Mouse (Mus musculus) layer of hippocampus, adult 8-10 months (tissue): ENCODE results near the gene Cnot6. TPM values are rescaled to one million over a fixed set of nuclear protein-coding genes. Genes with fewer than 3 reads are reported as not detected.

Source experiments
- DNase-seq, 2 experiments: peaks; one replicate each; pipeline ENCODE4 v3.0.0; 2022; ENCODE audit warnings: low spot score in 2 of 2
- total RNA-seq, 4 experiments: library from RNA; stranded (reverse); gene quantifications; 2 replicates each; pipeline ENCODE4 v1.2.4; 2022

Cnot6 gene
- total RNA-seq, 4 experiments from 2014 or later = 39.8 to 53.9 (median 46.8) TPM

DNA sequence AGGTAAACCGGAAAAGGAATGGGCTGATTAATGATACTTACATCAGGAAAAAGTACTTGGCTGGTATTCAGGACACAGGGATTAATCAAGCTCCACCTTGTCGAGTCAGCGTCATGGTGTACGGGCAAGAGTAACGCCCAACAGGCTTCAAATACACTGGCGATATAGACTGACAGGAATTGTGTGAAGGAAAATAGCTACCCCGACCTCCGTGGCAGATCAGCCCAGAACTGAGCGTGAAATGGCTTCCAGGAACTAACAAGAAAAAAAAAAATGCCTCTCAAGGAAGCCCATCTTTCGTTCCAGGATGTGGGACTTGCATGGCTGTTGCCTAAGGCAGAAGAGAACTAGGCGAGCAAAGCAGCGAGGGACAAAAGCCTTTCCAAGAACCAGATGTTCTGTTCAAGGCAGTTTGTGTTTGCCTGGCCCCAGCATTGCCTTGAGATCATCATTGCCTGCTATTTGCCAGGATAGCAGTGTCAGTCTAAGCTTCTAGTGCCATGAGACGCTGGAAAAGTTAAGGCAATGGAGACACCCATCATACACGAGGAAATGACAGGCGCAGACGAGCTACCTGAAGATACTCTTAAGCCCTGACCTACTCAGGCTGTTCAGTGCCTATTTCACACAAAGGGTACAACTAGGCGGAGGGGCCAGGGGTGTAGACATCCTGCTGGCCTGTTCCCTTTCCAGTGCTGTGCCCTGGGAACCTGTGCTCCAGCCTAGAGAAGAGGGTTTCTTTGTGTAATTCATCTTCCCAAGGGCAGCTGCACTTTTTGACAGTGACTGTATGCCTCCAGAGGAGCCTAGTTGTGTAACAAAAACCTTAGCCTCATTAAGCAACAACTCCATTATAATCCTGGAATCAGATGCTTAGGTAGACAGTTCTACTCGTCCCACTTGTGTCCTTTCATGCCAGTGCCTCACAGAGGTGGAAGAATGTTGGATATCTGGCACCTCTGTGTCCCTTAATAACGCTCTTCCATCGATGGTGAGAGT lies 1.1 kb upstream of the Cnot6 start:
- DNase-seq = peak in 1 of 2 experiments; percentile 9

DNA sequence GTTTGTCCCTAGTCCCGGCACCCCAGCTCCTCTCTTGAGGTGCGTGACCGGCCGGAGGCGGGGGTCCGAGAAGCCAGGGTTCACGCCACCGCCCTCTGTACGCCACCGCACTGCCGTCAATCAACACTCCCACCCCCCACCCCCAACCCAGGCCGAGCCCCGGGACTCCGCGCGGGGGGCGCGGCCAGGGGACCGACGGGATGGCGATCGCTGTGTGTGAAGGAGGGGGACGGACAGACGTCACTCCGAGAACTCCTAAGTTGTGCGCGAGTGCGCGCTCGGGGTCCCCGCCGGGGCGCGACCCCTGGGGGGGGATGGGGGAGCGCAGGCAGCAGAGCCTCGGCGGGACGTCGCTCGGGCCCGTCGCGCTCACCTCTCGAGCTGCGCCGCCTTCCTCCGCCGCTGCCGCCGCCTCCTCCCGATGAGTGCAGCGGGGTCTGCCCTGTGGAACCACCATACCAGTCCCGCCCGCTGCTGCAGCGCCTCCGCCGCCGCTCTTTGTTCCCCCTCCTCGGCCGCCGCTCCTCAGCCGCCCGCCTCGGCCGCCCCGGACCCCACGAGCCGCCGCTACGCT lies 455 bp downstream of the Cnot6 start:
- DNase-seq = no peak

DNA sequence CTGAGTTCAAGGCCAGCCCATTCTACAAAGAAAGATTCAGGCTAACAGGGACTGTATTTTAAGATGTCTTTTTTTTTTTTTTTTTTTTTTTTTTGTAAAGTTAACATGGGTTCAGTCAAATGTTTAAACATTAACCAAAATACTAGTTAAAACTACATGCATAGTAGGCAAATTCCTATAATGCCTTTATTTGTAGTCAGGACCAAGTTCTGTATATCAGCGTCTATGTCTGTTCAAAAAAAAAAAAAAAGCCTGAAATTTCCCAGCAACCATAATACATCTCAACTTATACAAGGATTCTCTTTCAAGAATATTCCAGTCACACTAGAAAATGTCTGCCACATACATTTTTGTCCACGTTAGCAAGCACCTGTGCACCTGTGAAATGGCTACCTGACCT lies 1.9 kb downstream of the Cnot6 start:
- DNase-seq = no peak

DNA sequence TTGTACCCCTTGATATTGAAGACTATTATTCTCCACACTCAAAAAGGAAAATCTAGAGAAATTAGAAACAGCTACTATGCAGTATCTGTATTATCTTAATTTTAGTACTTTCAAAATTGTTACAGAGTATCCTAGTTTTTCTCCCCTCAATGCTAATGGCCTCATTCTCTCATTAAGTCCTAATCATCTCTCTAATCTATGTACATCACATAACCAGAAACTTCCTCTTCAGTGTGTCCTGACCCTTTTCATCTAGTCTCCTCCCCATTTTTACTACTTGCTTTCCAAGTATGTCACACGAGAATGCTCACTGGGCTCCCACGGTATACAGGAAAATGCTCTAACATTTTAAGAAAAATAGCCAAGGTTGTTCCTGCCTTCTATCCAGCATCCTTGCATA lies 4.7 kb downstream of the Cnot6 start:
- DNase-seq = no peak

DNA sequence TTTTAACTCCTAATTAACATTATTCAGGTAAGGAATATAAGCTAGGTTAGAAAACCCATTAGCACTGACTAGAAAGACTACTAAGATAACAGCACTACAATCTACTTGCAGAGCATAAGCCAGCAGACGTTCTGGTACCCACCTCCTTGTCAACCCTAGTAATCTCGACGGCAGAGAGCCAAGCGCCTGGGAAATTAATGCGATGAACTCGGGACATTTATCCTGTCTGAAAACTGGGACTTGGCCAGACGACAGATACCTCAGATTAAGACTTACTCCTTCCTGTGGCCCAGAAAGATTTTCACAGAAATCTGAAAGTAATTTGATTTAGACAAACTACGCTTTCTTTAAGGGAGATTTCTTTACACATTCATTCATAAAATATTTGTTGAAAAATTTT lies 7.7 kb downstream of the Cnot6 start:
- no peak for DNase-seq

DNA sequence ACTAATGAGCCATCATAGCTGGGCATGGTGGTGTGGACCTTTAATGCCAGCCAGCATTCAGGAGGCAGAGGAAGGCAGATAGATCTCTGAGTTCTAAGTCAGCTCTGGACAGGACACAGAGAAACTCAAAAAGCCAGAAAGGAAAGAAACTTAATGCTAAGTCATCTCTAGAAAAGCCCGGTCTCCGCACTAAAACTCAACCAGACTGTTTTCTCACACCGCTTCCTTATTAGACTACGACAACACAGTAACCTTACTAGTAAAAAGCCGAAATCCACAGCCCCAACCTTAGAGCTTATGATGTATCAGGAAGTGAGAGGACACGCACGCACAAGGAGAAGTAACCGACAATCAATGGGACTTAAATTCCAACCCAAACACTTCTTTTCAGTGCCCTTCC lies 10.5 kb downstream of the Cnot6 start:
- DNase-seq = no peak

DNA sequence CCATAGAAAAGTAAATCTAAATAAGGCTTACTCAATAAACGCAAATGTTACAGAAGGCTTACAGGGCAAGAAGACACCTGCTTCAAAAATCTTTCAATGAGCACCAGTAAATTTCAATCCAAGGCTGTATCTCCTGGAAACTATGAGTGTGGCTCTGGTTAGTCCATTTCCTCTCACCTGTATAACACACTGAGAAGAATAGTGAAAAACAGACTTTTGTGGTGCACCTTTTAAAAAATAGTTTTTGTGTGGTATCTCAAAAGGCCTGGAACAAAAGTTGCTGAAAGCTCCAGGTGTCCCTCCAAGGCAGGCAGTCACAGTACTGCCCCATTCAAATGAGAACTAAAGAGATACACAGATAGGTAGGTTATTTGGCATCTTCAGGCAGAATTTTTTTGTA lies 13.4 kb downstream of the Cnot6 start:
- DNase-seq = no peak

DNA sequence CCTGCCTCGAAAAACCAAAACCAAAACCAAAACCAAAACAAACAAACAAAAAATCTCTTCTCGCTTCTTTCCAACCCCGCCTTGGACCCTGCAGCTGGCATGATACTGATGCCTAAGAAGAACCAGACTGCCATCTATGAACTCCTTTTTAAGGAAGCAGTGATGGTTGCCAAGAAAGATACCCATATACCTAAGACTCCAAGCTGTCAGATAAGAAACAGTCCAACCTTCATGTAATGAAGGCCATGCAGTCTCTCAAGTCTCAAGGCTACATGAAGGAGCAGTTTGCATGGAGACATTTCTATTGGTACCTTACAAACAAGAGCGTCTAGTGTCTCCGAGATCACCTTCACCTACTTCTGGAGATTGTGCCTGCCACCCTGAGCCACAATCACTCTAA lies 14.7 kb downstream of the Cnot6 start:
- DNase-seq = no peak

DNA sequence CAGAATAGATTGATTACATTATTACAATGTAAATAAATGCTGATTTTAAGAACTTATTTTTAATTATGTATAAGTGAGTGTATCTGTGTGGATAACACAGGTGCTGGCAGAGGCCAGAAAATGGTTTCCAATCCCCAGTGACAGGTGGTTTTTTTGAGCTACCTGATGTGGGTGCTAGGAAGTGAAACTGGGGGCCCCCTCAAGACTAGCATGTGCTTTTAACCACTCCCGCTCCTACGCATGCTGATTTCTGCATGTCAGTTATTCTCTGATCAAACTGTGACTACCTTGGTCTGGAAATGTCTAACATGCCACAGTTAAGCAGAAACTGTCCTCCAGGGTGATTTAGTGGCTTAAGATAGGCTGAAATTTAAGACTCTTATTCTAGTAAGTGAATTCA lies 16.1 kb downstream of the Cnot6 start:
- DNase-seq = no peak

DNA sequence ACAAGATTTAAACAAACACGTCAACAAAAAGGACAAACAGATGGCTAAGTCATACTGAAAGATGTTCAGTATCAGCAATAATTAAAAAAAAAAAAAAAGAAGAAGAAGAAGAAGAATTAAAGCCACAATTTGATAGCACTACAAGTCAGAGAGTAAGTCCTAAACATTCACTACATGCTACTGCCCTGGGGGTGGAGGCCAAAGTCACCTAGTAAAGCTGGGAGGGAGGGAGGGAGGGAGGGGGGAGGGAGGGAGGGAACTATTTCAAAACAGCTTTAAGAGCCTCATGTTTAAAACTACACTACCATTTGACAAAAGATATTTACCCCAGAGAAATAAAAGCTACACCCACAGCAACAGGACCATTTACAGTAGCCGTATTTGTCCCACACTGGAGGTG lies 16.8 kb downstream of the Cnot6 start:
- DNase-seq = no peak

DNA sequence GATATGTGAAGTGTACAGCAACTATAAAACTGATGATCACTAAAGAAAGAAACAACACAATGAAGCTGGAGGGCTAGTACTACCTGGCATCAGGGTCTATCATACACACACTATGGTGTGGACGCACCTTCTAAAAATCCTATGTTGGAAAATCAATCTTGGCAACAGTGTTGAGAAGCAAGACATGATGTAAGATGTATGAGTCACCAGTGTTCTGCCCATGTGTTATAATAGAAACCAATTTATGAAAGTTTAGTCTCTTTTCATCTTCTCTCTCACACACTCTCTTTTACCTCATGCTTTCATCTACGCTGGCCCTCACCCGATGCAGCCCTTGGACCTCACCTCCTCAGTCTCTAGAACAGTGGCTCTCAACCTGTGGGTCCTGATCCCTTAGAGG lies 17.5 kb downstream of the Cnot6 start:
- no peak for DNase-seq

DNA sequence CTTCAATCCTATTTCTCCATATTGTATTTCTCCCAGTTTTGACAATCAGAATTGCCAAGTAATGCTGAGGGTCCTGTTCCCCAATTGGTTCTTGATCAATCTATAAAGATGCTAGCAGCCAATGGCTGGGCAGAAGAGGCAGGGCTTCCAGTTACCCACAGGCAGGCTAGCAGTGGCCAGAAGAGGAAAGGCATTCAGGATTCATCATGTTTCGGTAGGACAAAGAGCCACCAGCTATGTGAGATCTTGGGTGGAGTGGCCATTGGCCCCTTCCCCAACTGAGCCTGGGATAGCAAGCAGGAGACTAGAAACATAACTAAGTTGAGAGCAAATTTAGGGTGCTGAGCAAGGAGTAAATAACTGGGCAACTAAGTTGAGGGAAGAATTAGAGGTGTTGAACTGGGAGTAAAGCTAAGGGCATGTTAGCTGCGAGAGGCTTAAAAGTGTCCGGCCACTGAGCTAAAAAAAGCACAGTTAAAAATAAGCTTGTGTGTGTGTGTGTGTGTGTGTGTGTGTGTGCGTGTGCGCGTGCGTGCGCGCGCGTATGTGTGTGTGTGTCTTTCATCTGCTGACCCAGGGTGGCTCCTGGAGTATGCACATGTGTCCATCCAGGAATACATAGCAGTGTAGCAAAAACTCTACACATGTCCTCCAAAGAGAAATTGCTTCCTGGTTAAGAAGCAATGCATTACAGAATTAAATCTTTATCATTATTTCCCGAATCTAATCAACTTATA lies 28.1 kb downstream of the Cnot6 start:
- no peak for DNase-seq

DNA sequence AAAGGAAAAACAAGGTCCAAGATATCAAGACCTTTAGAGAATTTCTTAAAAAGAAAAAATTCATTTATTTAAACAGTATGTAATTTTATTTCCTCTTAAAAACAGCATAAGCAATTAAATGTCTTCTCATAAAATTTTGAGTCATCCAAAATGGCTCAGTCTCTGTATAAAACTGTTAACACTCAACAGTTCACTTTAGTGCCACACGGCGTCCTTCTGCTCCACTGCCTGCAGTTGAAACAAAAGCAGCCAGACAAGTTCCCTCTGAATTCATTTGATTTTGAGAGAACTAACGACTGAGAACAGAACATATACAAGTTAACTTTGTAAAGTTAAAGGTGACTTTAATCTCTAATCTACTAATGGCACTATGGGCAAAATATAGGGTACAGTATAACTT lies 39.1 kb downstream of the Cnot6 start:
- no peak for DNase-seq

DNA sequence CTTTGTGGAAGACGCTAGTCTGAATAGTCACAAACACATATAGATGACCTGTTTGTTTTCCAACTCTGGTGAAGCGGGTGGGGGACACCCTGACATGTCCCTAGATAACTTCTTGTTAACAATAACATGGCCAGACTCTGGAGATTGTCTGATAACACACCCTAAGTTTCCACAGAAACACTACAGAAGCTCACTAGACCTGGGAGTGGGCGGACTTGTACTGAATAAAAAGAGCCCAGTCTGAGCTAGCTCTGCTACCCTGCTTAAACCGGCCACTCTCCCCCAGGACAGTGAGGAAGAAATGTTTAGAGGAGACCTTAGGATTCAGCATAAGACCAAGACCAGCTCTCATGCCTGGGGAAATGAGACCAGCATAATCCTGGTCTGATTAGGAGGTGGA lies 47.1 kb downstream of the Cnot6 start:
- DNase-seq = no peak

DNA sequence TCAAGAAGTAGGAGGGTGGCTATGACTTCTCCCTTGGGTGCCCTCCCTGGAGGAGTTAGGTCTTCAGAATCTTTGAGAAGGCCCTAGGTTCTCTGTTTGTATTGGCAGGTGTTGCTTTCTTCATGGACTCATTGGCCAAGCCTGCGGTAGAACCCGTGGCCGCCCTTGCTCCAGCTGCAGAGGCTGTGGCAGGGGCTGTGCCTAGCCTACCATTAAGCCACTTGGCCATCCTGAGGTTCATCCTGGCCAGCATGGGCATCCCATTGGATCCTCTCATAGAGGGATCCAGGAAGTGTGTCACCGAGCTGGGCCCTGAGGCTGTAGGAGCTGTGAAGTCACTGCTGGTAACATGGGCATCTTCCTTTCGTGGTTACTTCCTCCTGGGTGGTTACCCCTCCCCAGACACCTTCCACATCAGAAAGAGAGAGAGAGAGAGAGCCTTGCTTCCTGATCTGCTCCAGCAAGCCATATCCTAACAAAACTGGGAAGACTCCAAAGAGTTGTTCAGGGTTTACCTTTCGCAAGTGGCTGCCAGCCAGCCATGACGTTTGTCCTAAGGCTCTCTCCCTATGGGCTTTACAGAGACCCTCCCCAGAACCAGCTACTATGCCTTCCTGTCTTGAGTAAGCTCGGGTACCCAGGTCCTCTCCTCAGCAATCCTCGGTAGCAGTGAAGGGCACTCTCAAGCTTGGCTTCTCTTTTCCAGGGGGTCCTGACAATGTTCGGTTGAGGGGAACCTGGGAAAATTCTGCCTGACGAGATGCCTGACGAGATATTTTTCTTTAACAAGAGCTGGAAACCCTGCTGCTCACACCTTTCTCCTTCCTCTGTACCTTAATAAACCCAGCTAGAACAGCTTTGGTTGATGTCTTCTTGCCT lies 48.0 kb downstream of the Cnot6 start:
- DNase-seq = no peak

DNA sequence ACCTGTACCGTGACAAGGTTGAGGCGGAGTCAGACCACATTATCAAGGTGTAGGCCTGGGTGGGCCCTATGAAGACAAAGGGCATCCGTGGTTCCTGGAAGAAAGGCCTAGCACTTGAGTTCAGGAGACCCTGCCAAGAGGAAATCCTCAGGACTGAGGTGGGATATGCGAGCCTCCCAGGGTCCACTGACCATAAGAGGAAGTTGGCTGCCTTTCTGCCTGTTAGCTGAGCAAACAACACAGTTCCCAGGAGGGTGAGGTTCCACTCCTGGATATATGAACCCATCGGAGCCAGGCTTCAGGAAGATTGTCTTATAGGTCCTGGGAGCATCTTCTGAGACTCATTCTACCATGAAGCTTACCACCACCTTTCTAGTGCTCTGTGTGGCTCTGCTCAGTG lies 49.2 kb downstream of the Cnot6 start, which contains the start of gene Scgb3a1:
Scgb3a1 (plus strand) TSS at position 301 of the 400 bp plus-strand sequence.
- DNase-seq = no peak

DNA sequence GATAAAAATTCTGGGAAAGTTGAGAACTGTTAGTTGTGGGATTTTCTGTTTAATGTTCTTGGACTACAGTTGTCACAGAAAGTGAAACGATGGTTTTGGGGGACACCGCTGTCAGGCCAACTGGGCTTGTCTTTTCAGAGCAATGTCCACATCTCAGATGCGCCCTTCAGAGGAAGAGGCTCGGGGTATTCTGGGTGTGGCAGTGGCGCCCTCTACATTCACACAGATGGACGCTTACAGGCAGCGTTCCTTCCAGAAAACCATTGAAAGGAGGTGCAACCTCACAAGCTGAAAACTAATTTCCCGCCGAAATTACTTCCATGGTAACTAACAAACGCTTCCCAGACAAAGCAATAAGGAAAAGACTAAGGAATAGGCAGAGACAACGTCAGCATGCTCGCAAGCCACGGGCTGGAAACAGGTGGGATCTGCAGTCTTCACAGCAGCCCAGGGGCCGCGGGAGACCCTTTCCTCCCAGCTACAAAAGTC lies 50.2 kb downstream of the Cnot6 start:
- no peak for DNase-seq

DNA sequence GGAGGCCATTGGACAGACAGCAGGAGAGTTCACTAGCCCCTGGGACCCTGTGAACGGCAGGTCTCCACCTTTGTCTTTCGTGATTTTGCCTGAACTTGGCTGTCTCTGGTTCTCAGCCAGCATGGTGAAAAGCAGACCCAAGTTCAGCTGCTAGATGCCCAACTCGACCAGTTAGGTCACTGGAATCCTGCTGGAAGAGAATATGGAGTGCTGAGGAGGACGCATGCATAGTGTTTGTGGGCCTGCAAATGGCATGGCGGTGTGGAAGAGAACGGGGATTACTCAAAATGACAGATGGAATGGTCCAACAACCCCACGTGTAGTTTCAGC lies 53.1 kb downstream of the Cnot6 start:
- no peak for DNase-seq

DNA sequence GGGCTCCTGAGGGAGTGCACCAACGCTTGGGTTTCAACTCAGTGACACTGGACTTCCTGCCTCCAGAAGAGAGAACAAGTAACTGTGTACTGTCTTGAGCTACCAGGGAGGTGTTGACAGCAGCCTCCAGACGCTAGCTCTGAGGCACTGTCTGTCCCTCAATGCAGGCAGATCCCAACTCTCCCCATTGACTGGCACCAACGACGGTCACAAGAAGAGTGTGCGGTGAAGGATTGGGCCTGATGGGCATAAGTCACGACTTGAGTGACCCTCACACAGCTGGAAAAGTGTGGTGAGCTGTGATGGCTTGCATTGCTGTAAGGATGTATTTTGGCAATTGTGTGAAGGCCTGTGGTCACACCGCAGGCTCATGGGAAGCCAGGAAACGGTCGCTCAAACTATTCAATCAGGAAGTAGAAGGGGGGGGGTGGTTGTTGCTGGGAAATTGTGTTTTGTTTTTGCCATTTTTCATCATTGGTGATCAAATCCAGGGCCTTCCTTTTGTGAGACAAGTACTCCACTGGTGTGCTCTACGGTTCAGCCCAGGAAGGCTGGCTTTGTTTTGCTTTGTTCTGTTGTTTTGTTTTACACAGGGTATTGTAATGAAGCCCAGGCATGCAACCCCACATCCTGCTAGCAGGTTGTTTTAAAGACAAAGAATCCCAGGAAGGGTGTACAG lies 53.6 kb downstream of the Cnot6 start:
- no peak for DNase-seq

DNA sequence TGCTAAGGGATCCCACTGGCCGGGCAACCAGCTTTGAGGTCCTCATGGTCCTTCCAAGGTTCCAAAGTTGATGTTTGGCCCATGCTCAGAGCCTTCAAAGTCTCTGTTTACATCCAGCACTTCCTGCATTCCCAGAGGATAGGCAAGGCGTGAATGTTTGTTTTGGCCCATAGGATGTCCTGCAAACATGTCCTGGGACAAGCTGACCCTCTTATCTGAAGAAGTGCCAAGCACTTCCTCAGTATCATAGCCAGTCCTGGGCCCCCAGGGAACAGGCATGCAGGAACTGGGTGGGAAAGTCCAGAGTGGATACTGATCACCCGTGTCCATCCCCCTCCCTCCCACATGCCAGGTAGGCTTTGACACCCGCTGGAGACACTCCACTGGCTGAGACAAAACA lies 54.5 kb downstream of the Cnot6 start:
- no peak for DNase-seq

DNA sequence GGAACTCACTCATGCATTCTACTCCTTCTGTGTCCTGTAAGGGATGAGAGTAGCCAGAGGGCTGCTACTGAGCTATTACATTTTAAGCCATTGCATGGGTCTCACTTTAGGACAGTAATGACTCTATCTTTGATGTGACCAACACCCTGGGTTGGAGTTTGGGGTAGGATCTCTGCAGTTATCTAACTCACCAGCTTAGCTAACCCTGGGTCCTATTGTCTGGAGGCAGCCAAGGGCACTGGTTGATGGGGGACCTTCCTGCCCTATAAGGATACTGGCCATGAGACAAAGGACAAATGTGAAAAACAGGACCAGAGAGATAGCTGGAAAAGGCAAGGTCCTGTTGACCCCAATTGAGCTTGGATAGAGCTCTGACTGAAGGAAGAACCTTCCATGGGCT lies 57.0 kb downstream of the Cnot6 start:
- DNase-seq = no peak
